In the genomic region with DNA sequence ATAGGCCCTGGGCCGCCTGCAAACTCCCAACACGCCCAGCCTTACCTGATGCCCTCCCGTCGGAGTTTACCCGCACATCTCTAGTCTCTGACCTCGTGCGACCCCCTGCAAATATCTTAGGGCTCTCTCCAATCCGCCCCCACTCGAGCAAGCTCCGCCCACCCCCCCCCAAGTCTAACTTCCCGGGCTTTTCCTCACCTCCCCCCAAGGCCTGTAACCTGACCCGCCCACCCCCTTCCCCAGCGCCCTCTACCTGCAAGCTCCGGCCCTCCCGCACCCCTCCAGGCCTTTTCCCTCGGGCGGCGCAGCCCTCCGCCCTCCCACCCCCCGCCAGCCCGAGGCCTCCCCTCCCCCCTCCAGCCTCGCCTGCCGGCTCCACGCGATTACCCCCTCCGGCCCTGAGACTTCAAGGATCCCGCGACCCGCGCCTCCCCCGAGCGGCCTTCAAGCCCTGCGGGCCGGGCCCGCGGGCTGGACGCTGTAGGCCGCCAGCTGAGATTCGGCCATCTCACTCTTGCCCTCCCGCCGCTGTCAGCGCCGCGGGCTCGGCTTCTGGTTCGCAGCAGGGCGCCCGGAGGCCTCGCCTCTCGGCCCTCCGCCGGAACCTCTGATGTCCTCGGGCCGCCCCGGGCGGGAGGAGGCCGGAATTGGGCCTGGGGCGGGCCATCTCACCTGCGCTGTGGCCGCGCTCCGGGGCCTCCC, we compare ENCODE assay signal across 8 mouse cellular contexts. TPM values are rescaled to one million over a fixed set of nuclear protein-coding genes. Genes with fewer than 3 reads are reported as not detected.
DNase-seq lines count a peak whose midpoint lies in the region; ATAC-seq lines count a peak whose summit lies in the region.

No protein-coding gene starts in this region.

- under 1% methylated on average over 58 of the region's 62 CpGs for WGBS in heart, embryonic 13.5 days
- WGBS in forebrain, embryonic 13.5 days, result under 1% methylated on average over 49 of the region's 62 CpGs
- under 1% methylated on average over 62 of the region's 62 CpGs for WGBS in midbrain, embryonic 14.5 days

- peaks cover 59% of the 10 kb centered on the region for H3K4me1 ChIP-seq in heart, embryonic 13.5 days
- peaks cover 55% of the 10 kb centered on the region for H3K4me1 ChIP-seq in forebrain, embryonic 13.5 days
- H3K4me1 ChIP-seq in midbrain, embryonic 14.5 days (ENCODE audit: control insufficient read depth, insufficient read depth, low read length), result peaks cover 36% of the 10 kb centered on the region

- H3K36me3 ChIP-seq in heart, embryonic 13.5 days, result peaks cover 34% of the 10 kb centered on the region
- H3K36me3 ChIP-seq in forebrain, embryonic 13.5 days (ENCODE audit: poor library complexity, severe bottlenecking), result peaks cover 20% of the 10 kb centered on the region
- H3K36me3 ChIP-seq in midbrain, embryonic 14.5 days (ENCODE audit: control insufficient read depth, insufficient read depth, low read length), result peaks cover 8% of the 10 kb centered on the region

- H3K27ac ChIP-seq in heart, embryonic 13.5 days (replicated peaks), result peak overlapping the region; percentile 96
- H3K27ac ChIP-seq in forebrain, embryonic 13.5 days, result peak overlapping the region; percentile 93
- peak overlapping the region; percentile 89 for H3K27ac ChIP-seq in midbrain, embryonic 14.5 days (replicated peaks; ENCODE audit: low read depth, low read length)

- H3K4me2 ChIP-seq in heart, embryonic 13.5 days, result peak overlapping the region; percentile 82
- peak overlapping the region; percentile 95 for H3K4me2 ChIP-seq in forebrain, embryonic 13.5 days
- peak overlapping the region; percentile 91 for H3K4me2 ChIP-seq in midbrain, embryonic 14.5 days (ENCODE audit: low read length)

- no peak for DNase-seq in heart, adult 8-10 months (ENCODE audit: low spot score)
- DNase-seq in NIH3T3 (ENCODE audit: low read depth), result peak; percentile 64
- peak; percentile 40 for DNase-seq in kidney, postnatal 14 days
- DNase-seq in midbrain, embryonic 14.5 days, result peak; percentile 63
- DNase-seq in thymus, postnatal 4 days, result peak; percentile 67
- no peak for DNase-seq in urinary bladder, postnatal 4 days (ENCODE audit: low spot score in 2 of 2)

- peak; percentile 28 for ATAC-seq in heart, embryonic 13.5 days (ENCODE audit: extremely low read depth, insufficient number of reproducible peaks, low FRiP score, low TSS enrichment)
- ATAC-seq in forebrain, embryonic 13.5 days, result peak; percentile 19; the same call in 1 of the 2 replicates
- peak; percentile 17 for ATAC-seq in midbrain, embryonic 14.5 days (ENCODE audit: low FRiP score, low TSS enrichment)

- H3K27me3 ChIP-seq in heart, embryonic 13.5 days (replicated peaks), result no peaks in the 10 kb centered on the region
- no peaks in the 10 kb centered on the region for H3K27me3 ChIP-seq in forebrain, embryonic 13.5 days
- no peaks in the 10 kb centered on the region for H3K27me3 ChIP-seq in midbrain, embryonic 14.5 days (ENCODE audit: control insufficient read depth, insufficient read depth, low read length)

- peak overlapping the region; percentile 100 for H3K4me3 ChIP-seq in heart, embryonic 13.5 days
- H3K4me3 ChIP-seq in forebrain, embryonic 13.5 days, result peak overlapping the region; percentile 100
- peak overlapping the region; percentile 100 for H3K4me3 ChIP-seq in midbrain, embryonic 14.5 days (replicated peaks; ENCODE audit: low read depth, low read length)

- H3K9me3 ChIP-seq in heart, embryonic 13.5 days, result no peaks in the 10 kb centered on the region
- H3K9me3 ChIP-seq in forebrain, embryonic 13.5 days (replicated peaks), result no peaks in the 10 kb centered on the region
- H3K9me3 ChIP-seq in midbrain, embryonic 14.5 days (ENCODE audit: control insufficient read depth, low read length), result no peaks in the 10 kb centered on the region

- peak overlapping the region; percentile 100 for H3K9ac ChIP-seq in heart, embryonic 13.5 days
- peak overlapping the region; percentile 99 for H3K9ac ChIP-seq in forebrain, embryonic 13.5 days
- peak overlapping the region; percentile 98 for H3K9ac ChIP-seq in midbrain, embryonic 14.5 days (replicated peaks; ENCODE audit: low read length)

RNA-seq across cellular contexts. Expression of gene Nacc1, which starts 0.5 kb away (rescaled TPM):
- polyA plus RNA-seq in heart, embryonic 13.5 days (2015; fragmentation: Nextera tagmentation; extraction: Ambion mirVana), result 15.1 and 15.7 TPM in 2 replicates
- 10 to 100 TPM; 26.7 to 36.0 (median 33.4) TPM for total RNA-seq in heart, adult 8-10 months (2022)
- polyA plus RNA-seq in forebrain, embryonic 13.5 days (2015; fragmentation: Nextera tagmentation; extraction: Ambion mirVana), result 16.1 and 18.6 TPM in 2 replicates
- polyA plus RNA-seq in midbrain, embryonic 14.5 days (2014; fragmentation: Nextera tagmentation; extraction: Ambion mirVana), result 19.1 and 20.2 TPM in 2 replicates

RNA-seq across cellular contexts. Expression of gene Trmt1, which starts 1.0 kb away (rescaled TPM):
- 47.6 and 51.6 TPM in 2 replicates for polyA plus RNA-seq in heart, embryonic 13.5 days (2015; fragmentation: Nextera tagmentation; extraction: Ambion mirVana)
- total RNA-seq in heart, adult 8-10 months (2022), result 10 to 100 TPM; 30.9 to 41.7 (median 38.5) TPM
- polyA plus RNA-seq in forebrain, embryonic 13.5 days (2015; fragmentation: Nextera tagmentation; extraction: Ambion mirVana), result 53.5 and 59.1 TPM in 2 replicates
- 56.9 and 59.6 TPM in 2 replicates for polyA plus RNA-seq in midbrain, embryonic 14.5 days (2014; fragmentation: Nextera tagmentation; extraction: Ambion mirVana)

RNA-seq across cellular contexts. Expression of gene Lyl1, which starts 14.1 kb away (rescaled TPM):
- 15.4 and 17.1 TPM in 2 replicates for polyA plus RNA-seq in heart, embryonic 13.5 days (2015; fragmentation: Nextera tagmentation; extraction: Ambion mirVana)
- 1 to 10 TPM; 3.5 to 4.8 (median 4.3) TPM for total RNA-seq in heart, adult 8-10 months (2022)
- 1.9 and 2.1 TPM in 2 replicates for polyA plus RNA-seq in forebrain, embryonic 13.5 days (2015; fragmentation: Nextera tagmentation; extraction: Ambion mirVana)
- 1.5 and 3.8 TPM in 2 replicates for polyA plus RNA-seq in midbrain, embryonic 14.5 days (2014; fragmentation: Nextera tagmentation; extraction: Ambion mirVana)

RNA-seq across cellular contexts. Expression of gene Ier2, which starts 24.5 kb away (rescaled TPM):
- polyA plus RNA-seq in heart, embryonic 13.5 days (2015; fragmentation: Nextera tagmentation; extraction: Ambion mirVana), result 43.0 and 44.8 TPM in 2 replicates
- total RNA-seq in heart, adult 8-10 months (2022), result 10 to 100 TPM; 12.8 to 26.9 (median 17.4) TPM
- polyA plus RNA-seq in forebrain, embryonic 13.5 days (2015; fragmentation: Nextera tagmentation; extraction: Ambion mirVana), result 35.2 and 35.4 TPM in 2 replicates
- 15.5 and 16.0 TPM in 2 replicates for polyA plus RNA-seq in midbrain, embryonic 14.5 days (2014; fragmentation: Nextera tagmentation; extraction: Ambion mirVana)

RNA-seq across cellular contexts. Expression of gene G430095P16Rik, which starts 35.7 kb away (rescaled TPM):
- polyA plus RNA-seq in heart, embryonic 13.5 days (2015; fragmentation: Nextera tagmentation; extraction: Ambion mirVana), result 7.8 and 8.9 TPM in 2 replicates
- under 1 TPM in 1 of 4 experiments, not detected in 3; 0.66 TPM for total RNA-seq in heart, adult 8-10 months (2022)
- polyA plus RNA-seq in forebrain, embryonic 13.5 days (2015; fragmentation: Nextera tagmentation; extraction: Ambion mirVana), result 3.7 and 3.8 TPM in 2 replicates
- 0.67 and 0.91 TPM in 2 replicates for polyA plus RNA-seq in midbrain, embryonic 14.5 days (2014; fragmentation: Nextera tagmentation; extraction: Ambion mirVana)

Comparison
In these comparisons a context has a peak if more than half of its experiments do, and no peak if none do; other contexts are left out.
1. DNase-seq: peak in NIH3T3 (single experiment), kidney, postnatal 14 days (single experiment), midbrain, embryonic 14.5 days (single experiment) and thymus, postnatal 4 days (single experiment); none in heart, adult 8-10 months (single experiment) and urinary bladder, postnatal 4 days (0 of 2).
2. Peak in every context shown above with its lines, with median percentiles within 50 percentile points of each other: ATAC-seq, H3K27ac ChIP-seq, H3K4me2 ChIP-seq, H3K4me3 ChIP-seq and H3K9ac ChIP-seq.